Mouse (Mus musculus): ENCODE measurements at regions not wholly inside any gene's neighbourhood (a gene's known extent, or its start where the extent isn't known, plus 50 kb on each side); places are given as distances from the start of the nearest gene placed in this dataset.
"Not testable (repeated sequence)": the region's sequence is repeated elsewhere in the genome, so short reads cannot be mapped to it uniquely, and the experiment has no call there.

- not testable (repeated sequence) for DNase-seq
Measured at GRCm38 (mm10) chr17:9278046-9278445, 143.8 kb upstream of the Gm17728 start.

GRCm38 (mm10) chr17:9279481-9279880 lies 142.4 kb upstream of the Gm17728 start:
- DNase-seq, result peak in 1 of 2 experiments; percentile 35

GRCm38 (mm10) chr17:9281891-9282290 lies 140.0 kb upstream of the Gm17728 start:
- DNase-seq, result no peak

- DNase-seq, result no peak
Measured at GRCm38 (mm10) chr17:9282333-9283176, 139.3 kb upstream of the Gm17728 start.

- peak in 1 of 2 experiments; percentile 13 for DNase-seq
Measured at GRCm38 (mm10) chr17:9286431-9286830, 135.4 kb upstream of the Gm17728 start.

GRCm38 (mm10) chr17:9286834-9287233 lies 135.0 kb upstream of the Gm17728 start:
- DNase-seq, result peak; percentile 26 to 46

- no peak for DNase-seq
Measured at GRCm38 (mm10) chr17:9287682-9288081, 134.2 kb upstream of the Gm17728 start.

- DNase-seq, result no peak
Measured at GRCm38 (mm10) chr17:9291601-9292000, 130.3 kb upstream of the Gm17728 start.

GRCm38 (mm10) chr17:9292296-9292695 lies 129.6 kb upstream of the Gm17728 start:
- peak in 1 of 2 experiments; percentile 22 for DNase-seq

- DNase-seq, result no peak
Measured at GRCm38 (mm10) chr17:9296371-9296770, 125.5 kb upstream of the Gm17728 start.

- no peak for DNase-seq
Measured at GRCm38 (mm10) chr17:9298231-9298630, 123.6 kb upstream of the Gm17728 start.

GRCm38 (mm10) chr17:9301101-9301501 lies 120.8 kb upstream of the Gm17728 start:
- peak; percentile 15 to 44 for DNase-seq

GRCm38 (mm10) chr17:9308507-9308906 lies 113.4 kb upstream of the Gm17728 start:
- peak; percentile 33 to 74 for DNase-seq

GRCm38 (mm10) chr17:9322772-9323171 lies 99.1 kb upstream of the Gm17728 start:
- no peak for DNase-seq

- no peak for DNase-seq
Measured at GRCm38 (mm10) chr17:9328886-9329455, 92.9 kb upstream of the Gm17728 start.

- no peak for DNase-seq
Measured at GRCm38 (mm10) chr17:9357572-9358159, 64.2 kb upstream of the Gm17728 start.

All from cerebellum, postnatal 10 days (tissue).